Mouse (Mus musculus) layer of hippocampus, postnatal 36 days (tissue): ENCODE data around the gene Slc52a3. TPM values are rescaled to one million over a fixed set of nuclear protein-coding genes. Genes with fewer than 3 reads are reported as not detected.

Source experiments
- DNase-seq, 2 experiments: peaks; one replicate each; pipeline ENCODE4 v3.0.0; 2022
- total RNA-seq, 2 experiments: library from RNA; stranded (reverse); gene quantifications; 2 replicates each; pipeline ENCODE4 v1.2.3; 2021

Slc52a3 gene
- 1 to 10 TPM; 2.8 to 3.0 TPM for total RNA-seq

- peak; percentile 75 for DNase-seq
These were observed at the start of gene Slc52a3 for GRCm38 (mm10) chr2:151996229-151997189. TSS of gene Slc52a3 (plus strand) at chr2:151996511.

GRCm38 (mm10) chr2:151947617-151948016 lies 48.7 kb upstream of the Slc52a3 start:
- no peak for DNase-seq

GRCm38 (mm10) chr2:151948311-151948710 lies 48.0 kb upstream of the Slc52a3 start:
- no peak for DNase-seq

GRCm38 (mm10) chr2:151949082-151949774 lies 47.1 kb upstream of the Slc52a3 start:
- peak in 1 of 2 experiments; percentile 18 for DNase-seq

- DNase-seq: no peak
These were observed 42.6 kb upstream of the Slc52a3 start for GRCm38 (mm10) chr2:151953665-151954064.

GRCm38 (mm10) chr2:151956500-151957137 lies 39.7 kb upstream of the Slc52a3 start:
- DNase-seq: no peak

- DNase-seq: no peak
These were observed 37.0 kb upstream of the Slc52a3 start for GRCm38 (mm10) chr2:151959274-151959673.

GRCm38 (mm10) chr2:151961284-151962196 lies 34.8 kb upstream of the Slc52a3 start:
- no peak for DNase-seq

GRCm38 (mm10) chr2:151962474-151962873 lies 33.8 kb upstream of the Slc52a3 start:
- DNase-seq: peak; percentile 61 to 72

GRCm38 (mm10) chr2:151963319-151963718 lies 33.0 kb upstream of the Slc52a3 start:
- DNase-seq: no peak

- no peak for DNase-seq
These were observed 32.3 kb upstream of the Slc52a3 start for GRCm38 (mm10) chr2:151964052-151964451.

GRCm38 (mm10) chr2:151967176-151967750 lies 29.0 kb upstream of the Slc52a3 start:
- no peak for DNase-seq

- DNase-seq: no peak
These were observed 28.5 kb upstream of the Slc52a3 start for GRCm38 (mm10) chr2:151967792-151968191.

GRCm38 (mm10) chr2:151968451-151968850 lies 27.9 kb upstream of the Slc52a3 start:
- no peak for DNase-seq

- DNase-seq: no peak
These were observed 27.3 kb upstream of the Slc52a3 start for GRCm38 (mm10) chr2:151968986-151969385.

GRCm38 (mm10) chr2:151969396-151969795 lies 26.9 kb upstream of the Slc52a3 start:
- DNase-seq: no peak

- peak; percentile 63 to 64 for DNase-seq
These were observed 25.8 kb upstream of the Slc52a3 start for GRCm38 (mm10) chr2:151970191-151971172.

- DNase-seq: no peak
These were observed 24.6 kb upstream of the Slc52a3 start for GRCm38 (mm10) chr2:151971748-151972147.

- no peak for DNase-seq
These were observed 23.3 kb upstream of the Slc52a3 start for GRCm38 (mm10) chr2:151972880-151973594.
